Mouse (Mus musculus): Measurements from ENCODE around the gene Dgkb.

The Dgkb gene

GRCm38 (mm10) chr12:38593653-38594052 lies 776.1 kb downstream of the Dgkb start:
- no peak for DNase-seq (ENCODE audit: low read depth, low spot score)

- no peak for DNase-seq (ENCODE audit: low read depth, low spot score)
Observed at GRCm38 (mm10) chr12:38594055-38594454, 776.5 kb downstream of the Dgkb start.

- DNase-seq (ENCODE audit: low read depth, low spot score): peak; percentile 13
Observed at GRCm38 (mm10) chr12:38596416-38597062, 779.0 kb downstream of the Dgkb start.

GRCm38 (mm10) chr12:38598096-38598495 lies 780.6 kb downstream of the Dgkb start:
- DNase-seq (ENCODE audit: low read depth, low spot score): no peak

- no peak for DNase-seq (ENCODE audit: low read depth, low spot score)
Observed at GRCm38 (mm10) chr12:38600165-38600845, 782.8 kb downstream of the Dgkb start.

GRCm38 (mm10) chr12:38608104-38608503 lies 790.6 kb downstream of the Dgkb start:
- DNase-seq (ENCODE audit: low read depth, low spot score): no peak

GRCm38 (mm10) chr12:38668265-38668664 lies 850.7 kb downstream of the Dgkb start:
- DNase-seq (ENCODE audit: low read depth, low spot score): no peak

All from embryo, embryonic 11.5 days (tissue).